Mouse (Mus musculus) liver, adult 2 months (tissue): ENCODE results near the gene Napepld. TPM values are rescaled to one million over a fixed set of nuclear protein-coding genes. Genes with fewer than 3 reads are reported as not detected.

ENCODE experiments used
- DNase-seq: peaks from one replicate; pipeline ENCODE4 v3.0.0-alpha.2; 2011; ENCODE audit warnings: low read depth, low spot score; ENCODE audit errors: extremely low read depth
- H3K27ac ChIP-seq: fragments of 200-500 bp; replicated peaks from 2 replicates; pipeline ENCODE4 v1.5.1; 2012; ENCODE audit warnings: low read depth, mild to moderate bottlenecking, control low read depth, inconsistent platforms, low read length; ENCODE audit not compliant: insufficient read depth
- H3K27me3 ChIP-seq: fragments of 200-500 bp; 2 replicates; pipeline ENCODE4 v1.6.1; 2012; ENCODE audit warnings: mild to moderate bottlenecking, moderate library complexity, low read length, inconsistent platforms; ENCODE audit not compliant: control insufficient read depth, insufficient read depth
- H3K36me3 ChIP-seq: fragments of 200-500 bp; 2 replicates; pipeline ENCODE4 v1.6.1; 2012; ENCODE audit warnings: low read length, inconsistent platforms; ENCODE audit not compliant: control insufficient read depth, insufficient read depth
- H3K4me1 ChIP-seq: fragments of 200-500 bp; 2 replicates; pipeline ENCODE4 v1.6.1; 2011; ENCODE audit warnings: low read length; ENCODE audit not compliant: control insufficient read depth, insufficient read depth
- H3K4me3 ChIP-seq: fragments of 200-500 bp; 2 replicates; pipeline ENCODE4 v1.5.1; 2011; ENCODE audit warnings: low read depth, mild to moderate bottlenecking, control low read depth, low read length, moderate library complexity; ENCODE audit not compliant: insufficient read depth
- H3K79me2 ChIP-seq: fragments of 200-500 bp; 2 replicates; pipeline ENCODE4 v1.6.1; 2012; ENCODE audit warnings: inconsistent platforms, mild to moderate bottlenecking, low read length, moderate library complexity; ENCODE audit not compliant: control insufficient read depth, insufficient read depth
- H3K9ac ChIP-seq: fragments of 200-500 bp; 2 replicates; pipeline ENCODE4 v1.6.1; 2012; ENCODE audit warnings: low read depth, mild to moderate bottlenecking, control low read depth, inconsistent platforms, low read length
- CTCF ChIP-seq: fragments of 200-500 bp; IDR thresholded peaks from 2 replicates; pipeline ENCODE4 v1.5.1; 2011; ENCODE audit warnings: low read depth, low read length, control low read depth
- POLR2A ChIP-seq: fragments of 200-500 bp; IDR thresholded peaks from 2 replicates; pipeline ENCODE4 v1.6.1; 2011; ENCODE audit warnings: low read length, control low read depth; ENCODE audit not compliant: insufficient read depth; ENCODE audit errors: extremely low read depth
- WGBS: fragments of 180-500 bp; shearing (Covaris S2); methylation state at CpG from one replicate; pipeline ENCODE4 v1.1.7; 2018; 5-methylcytosine and 5-hydroxymethylcytosine counted together
- polyA plus RNA-seq: library from polyadenylated mRNA; depleted of rRNA; stranded (reverse); fragments of >200 nt; gene quantifications from 2 replicates; pipeline ENCODE4 v1.2.3, GENCODE M21; 2012
- total RNA-seq: library from RNA; depleted of rRNA; stranded (reverse); fragments of >200 nt; gene quantifications from 2 replicates; pipeline ENCODE4 v1.2.3, GENCODE M21; 2014

The Napepld gene
- total and polyA plus RNA-seq, 2 experiments, result 0.40 to 0.83 TPM

DNA sequence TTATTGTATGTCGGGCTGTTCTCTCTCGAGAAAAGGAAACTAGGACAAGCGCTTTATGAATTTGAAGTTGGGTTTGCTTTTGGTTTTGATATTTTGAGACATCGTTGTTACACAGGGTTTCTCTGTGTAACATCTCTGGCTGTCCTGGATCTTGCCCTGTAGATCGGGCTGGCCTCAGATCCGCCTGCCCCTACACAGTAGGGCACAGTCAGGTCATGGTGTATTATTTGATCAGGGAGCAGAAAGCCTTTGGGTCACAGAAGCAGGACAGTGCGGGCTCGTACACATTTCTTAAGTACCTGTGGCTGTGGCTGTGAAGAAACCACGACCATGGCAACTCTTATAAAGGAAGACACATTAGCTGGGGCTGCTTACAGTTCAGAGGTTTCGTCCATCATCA, 36.4 kb upstream of the Napepld start:
- Histone ChIP-seq H3K9ac (peak overlapping the region; percentile 97), H3K79me2 (no peaks in the 10 kb centered on the region; the same call in 1 of the 2 replicates), H3K4me3 (peak overlapping the region; percentile 99), H3K27me3 (no peaks in the 10 kb centered on the region), H3K36me3 (peaks cover 22% of the 10 kb centered on the region), H3K4me1 (peaks cover 11% of the 10 kb centered on the region), H3K27ac (peak overlapping the region; percentile 78)
- TF ChIP-seq CTCF (no peak), POLR2A (no peak)
- peak; percentile 63 for DNase-seq
- WGBS, result 4% methylated on average over 10 of the region's 10 CpGs

DNA sequence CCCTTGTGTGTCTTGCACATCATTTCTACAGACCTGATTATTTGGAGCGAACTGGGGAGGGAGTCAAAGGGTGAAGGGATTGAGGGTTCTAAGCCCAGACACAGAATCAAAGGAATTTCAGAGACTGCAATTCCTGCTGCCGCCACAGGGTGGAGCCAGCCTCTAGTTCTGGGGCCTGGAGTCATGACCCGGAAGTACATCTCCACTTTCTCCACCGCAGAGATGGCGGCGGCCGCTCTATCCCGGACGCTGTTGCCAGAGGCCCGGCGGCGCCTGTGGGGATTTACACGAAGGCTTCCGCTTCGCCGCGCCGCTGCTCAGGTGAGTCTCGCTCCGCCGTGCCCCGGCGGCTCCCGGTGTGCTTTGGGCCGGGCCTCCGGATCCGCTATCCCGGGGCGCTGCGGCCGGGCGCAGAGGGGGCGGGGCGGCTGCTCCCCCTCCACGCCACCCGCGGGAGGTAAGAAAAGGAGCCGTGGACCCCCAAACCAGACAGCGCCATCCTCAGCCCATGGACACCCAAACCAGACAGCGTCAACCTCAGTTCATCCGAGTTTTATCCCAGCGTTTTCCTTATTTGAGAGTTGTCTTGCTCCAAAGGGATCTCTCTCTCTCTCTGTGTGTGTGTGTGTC, 35.9 kb upstream of the Napepld start, which contains the start of gene Pmpcb:
TSS of gene Pmpcb (plus strand) at position 186 of the 630 bp plus-strand sequence.
- TF ChIP-seq CTCF (peak; percentile 95), POLR2A (peak; percentile 45; the same call in 1 of the 2 replicates)
- H3K27me3 ChIP-seq, result no peaks in the 10 kb centered on the region
- DNase-seq, result peak; percentile 66
- peak within 1 kb of the TSS; percentile 78 for H3K27ac ChIP-seq
- H3K4me1 ChIP-seq, result peaks cover 11% of the 10 kb centered on the region
- no peaks in the 10 kb centered on the region; the same call in 1 of the 2 replicates for H3K79me2 ChIP-seq
- H3K9ac ChIP-seq, result peak within 1 kb of the TSS; percentile 97
- H3K4me3 ChIP-seq, result peak within 1 kb of the TSS; percentile 99
- under 1% methylated on average over 41 of the region's 42 CpGs for WGBS
- H3K36me3 ChIP-seq, result peaks cover 18% of the 10 kb centered on the region

DNA sequence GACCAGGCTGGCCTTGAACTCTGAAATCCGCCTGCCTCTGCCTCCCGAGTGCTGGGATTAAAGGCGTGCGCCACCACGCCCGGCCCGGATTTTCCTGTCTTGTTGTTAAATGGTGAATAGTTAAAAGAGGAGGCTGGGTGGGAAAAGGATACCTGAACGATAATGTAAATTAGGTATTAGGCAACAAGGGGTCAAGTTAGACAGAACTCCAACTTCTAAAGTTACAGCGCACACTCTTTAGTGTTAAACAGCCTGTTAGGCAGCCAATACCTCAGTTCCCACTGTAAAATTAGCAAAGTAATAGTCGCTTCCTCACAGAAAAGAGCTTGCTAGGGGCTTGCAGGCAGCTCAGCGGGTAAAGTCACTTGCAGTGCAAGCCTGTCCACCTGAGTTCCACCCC, 34.9 kb upstream of the Napepld start:
- WGBS, result 74% methylated on average over 11 of the region's 11 CpGs
- Histone ChIP-seq H3K27me3 (no peaks in the 10 kb centered on the region), H3K4me1 (peaks cover 11% of the 10 kb centered on the region), H3K79me2 (no peaks in the 10 kb centered on the region; the same call in 1 of the 2 replicates), H3K27ac (no peak overlapping the region), H3K9ac (no peak overlapping the region), H3K36me3 (peaks cover 8% of the 10 kb centered on the region; the same call in 1 of the 2 replicates), H3K4me3 (no peak overlapping the region)
- no peak for DNase-seq
- TF ChIP-seq POLR2A (no peak), CTCF (no peak)

- Histone ChIP-seq H3K27me3 (no peaks in the 10 kb centered on the region), H3K79me2 (no peaks in the 10 kb centered on the region; the same call in 1 of the 2 replicates), H3K36me3 (peaks cover 8% of the 10 kb centered on the region; the same call in 1 of the 2 replicates), H3K9ac (0 out of 2 replicates have a peak overlapping the region, but pooled peaks have one; percentile 6), H3K27ac (no peak overlapping the region), H3K4me3 (peak overlapping the region; percentile 44), H3K4me1 (peaks cover 11% of the 10 kb centered on the region)
- WGBS, result 24% methylated on average over 10 of the region's 10 CpGs
- peak; percentile 73 for DNase-seq
- TF ChIP-seq POLR2A, result no peak
- TF ChIP-seq CTCF, result peak; percentile 78
Observed at GRCm38 (mm10) chr5:21735584-21735983, 34.4 kb upstream of the Napepld start.

DNA sequence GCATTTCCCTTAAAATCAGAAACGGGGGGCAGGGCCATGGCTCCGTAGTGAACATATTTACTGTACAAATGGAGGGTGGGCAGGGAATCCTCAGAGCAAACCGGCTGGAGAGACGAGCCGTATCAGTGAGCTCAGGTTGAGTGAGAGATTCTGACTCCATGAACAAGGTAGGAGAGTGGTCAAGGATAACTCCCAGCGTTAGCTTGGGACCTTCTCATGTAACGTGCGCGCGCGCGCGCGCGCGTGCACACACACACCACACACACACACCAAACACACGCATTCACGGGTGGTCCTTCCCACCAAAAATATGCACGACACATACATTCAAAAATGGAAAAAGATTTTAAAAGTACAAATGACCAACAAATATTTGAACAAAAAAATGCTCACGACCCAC, 33.9 kb upstream of the Napepld start:
- Histone ChIP-seq H3K27me3 (no peaks in the 10 kb centered on the region), H3K79me2 (no peaks in the 10 kb centered on the region; the same call in 1 of the 2 replicates), H3K4me3 (peak overlapping the region; percentile 44), H3K27ac (no peak overlapping the region), H3K36me3 (peaks cover 4% of the 10 kb centered on the region; the same call in 1 of the 2 replicates), H3K4me1 (peaks cover 11% of the 10 kb centered on the region), H3K9ac (no peak overlapping the region)
- TF ChIP-seq POLR2A (no peak), CTCF (no peak)
- 75% methylated on average over 20 of the region's 20 CpGs for WGBS
- DNase-seq, result no peak

DNA sequence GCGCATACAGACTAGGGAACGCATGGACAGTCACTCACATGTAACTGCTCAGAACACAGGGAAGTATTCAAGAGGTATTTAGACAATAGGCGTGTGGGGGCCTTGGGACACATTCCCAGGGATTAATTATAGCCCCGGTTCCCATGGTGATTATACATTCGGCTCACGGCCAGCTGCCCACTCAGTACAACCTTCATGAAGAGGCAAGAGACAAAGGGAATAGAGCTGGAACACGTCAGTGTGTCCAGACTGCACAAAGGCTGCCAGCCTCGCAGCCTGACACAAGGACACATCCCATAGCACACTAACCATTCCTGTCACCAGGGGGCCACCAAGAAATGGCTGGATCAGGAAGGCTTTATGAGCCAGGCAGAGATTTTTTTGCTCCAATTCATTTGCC, 31.7 kb upstream of the Napepld start:
- DNase-seq, result no peak
- Histone ChIP-seq H3K27me3 (no peaks in the 10 kb centered on the region), H3K4me3 (no peak overlapping the region), H3K79me2 (no peaks in the 10 kb centered on the region; the same call in 1 of the 2 replicates), H3K9ac (no peak overlapping the region), H3K36me3 (no peaks in the 10 kb centered on the region), H3K4me1 (peaks cover 3% of the 10 kb centered on the region), H3K27ac (no peak overlapping the region)
- 67% methylated on average over 8 of the region's 8 CpGs for WGBS
- TF ChIP-seq CTCF (peak; percentile 41; the same call in 1 of the 2 replicates), POLR2A (no peak)
